Mouse (Mus musculus) megakaryocyte, embryonic 14.5 days (primary cell): ENCODE measurements at regions not wholly inside any gene's neighbourhood (a gene's known extent, or its start where the extent isn't known, plus 50 kb on each side); places are given as distances from the start of the nearest gene placed in this dataset.

Experiments used
- FLI1 ChIP-seq: IDR thresholded peaks from 2 replicates; pipeline ENCODE4 v1.6.1; 2012; ENCODE audit warnings: low read length, inconsistent platforms, mixed read lengths
- GATA1 ChIP-seq: IDR thresholded peaks from 3 replicates; pipeline ENCODE4 v1.6.1; 2012; ENCODE audit warnings: mixed read lengths, low read length, inconsistent platforms, borderline replicate concordance

DNA sequence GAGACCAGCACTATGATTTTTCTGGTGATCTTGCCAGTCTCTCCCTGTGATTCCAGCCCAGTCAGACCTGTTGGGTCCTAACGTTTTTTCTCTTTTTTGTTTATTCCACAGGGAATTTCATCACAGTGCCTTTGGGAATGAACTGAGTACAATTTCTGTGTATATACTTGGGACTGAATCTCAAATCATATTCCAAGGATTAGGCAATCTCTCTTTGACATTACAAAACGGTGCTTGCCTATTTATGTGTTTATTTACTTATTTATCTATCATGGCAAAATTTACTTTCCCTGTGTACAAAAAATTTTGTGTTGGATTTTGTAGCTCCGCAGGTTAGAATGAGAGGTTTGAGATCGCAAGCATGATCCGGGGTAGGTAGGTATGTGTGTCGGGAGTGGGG is 189.2 kb upstream of the Kbtbd8 start:
- TF ChIP-seq GATA1: no peak
- TF ChIP-seq FLI1: no peak
